Mouse (Mus musculus): ENCODE measurements around the gene Plcd3. TPM values are rescaled to one million over a fixed set of nuclear protein-coding genes. Genes with fewer than 3 reads are reported as not detected.

Plcd3 gene
- total RNA-seq, 4 experiments from 2014 or later, result 17.5 to 20.3 (median 18.0) TPM

DNA sequence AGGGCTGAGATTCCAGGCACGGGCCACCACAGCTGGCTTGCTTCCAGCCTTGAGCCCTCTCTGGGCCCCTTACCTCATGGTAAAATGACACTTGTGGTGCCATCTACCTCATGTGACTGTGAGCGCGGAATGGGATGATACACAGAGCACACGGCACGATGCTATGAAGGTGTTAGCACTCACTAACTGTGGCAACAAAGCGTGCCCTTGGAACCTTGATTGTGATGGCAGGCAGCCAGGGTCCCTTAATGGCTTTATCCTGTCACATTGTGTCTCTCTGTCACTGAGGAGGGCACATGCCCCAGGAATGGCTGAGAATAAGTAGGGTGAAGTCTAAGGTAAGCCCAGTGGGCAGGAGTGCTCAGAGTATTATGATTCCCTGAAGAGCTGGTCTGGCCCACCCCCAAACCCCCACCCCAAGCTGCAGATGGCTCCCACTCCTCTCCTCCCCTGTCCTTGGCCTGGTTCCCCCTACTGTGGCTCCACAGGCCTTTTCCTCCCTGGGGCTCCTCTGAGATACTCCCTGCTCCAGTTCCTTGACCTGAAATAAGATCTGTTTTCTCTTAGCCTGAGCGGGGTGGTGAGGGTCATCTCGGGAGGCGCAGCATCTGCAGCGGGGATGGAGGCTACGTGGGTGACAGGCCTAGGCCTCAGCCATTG, 2.8 kb downstream of the Plcd3 start:
- DNase-seq (ENCODE audit: low spot score in 2 of 2), result no peak

DNA sequence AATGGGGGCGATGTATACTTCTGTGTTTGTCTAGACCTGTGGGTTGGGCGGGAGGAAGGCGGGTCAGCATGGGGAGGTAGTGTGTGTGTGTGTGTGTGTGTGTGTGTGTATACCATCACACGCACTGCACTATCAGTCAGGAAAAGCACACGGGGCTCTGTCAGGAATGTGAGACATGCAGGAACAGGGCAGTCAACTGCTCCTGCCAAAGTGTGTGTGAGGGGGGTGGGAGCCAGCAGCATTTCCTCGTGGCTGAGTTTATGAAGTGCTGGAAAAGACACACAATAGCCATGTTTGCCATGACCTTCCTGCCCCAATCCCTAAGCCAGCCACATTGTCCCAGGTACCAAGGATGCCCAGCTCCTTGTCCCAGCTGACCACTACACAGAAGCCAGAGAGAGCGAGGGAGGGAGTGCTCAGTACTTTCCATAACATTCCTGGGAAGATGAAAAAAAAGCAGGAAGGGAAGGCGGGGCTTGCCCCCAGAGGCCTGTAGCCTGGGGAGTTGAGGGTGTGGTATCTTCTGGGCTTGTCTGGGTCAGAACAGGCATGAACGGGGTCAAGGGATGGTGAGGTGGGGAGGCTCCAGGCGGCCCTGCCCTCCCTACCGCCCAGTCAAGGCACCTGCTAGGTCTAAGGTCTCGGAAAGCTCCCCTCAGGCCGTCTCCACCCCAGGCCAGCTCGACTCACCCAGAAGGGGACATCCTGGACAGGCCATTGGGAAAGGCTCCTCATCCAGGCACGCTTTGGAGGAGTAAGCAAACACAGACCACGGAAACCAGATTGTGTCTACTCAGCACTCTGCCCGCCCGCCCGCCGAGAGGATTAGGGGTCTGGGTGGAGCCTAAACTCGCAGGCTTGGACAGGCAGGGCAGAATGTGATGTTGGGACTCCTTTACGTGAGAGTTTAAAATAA, 4.2 kb downstream of the Plcd3 start:
- no peak for DNase-seq (ENCODE audit: low spot score in 2 of 2)

DNA sequence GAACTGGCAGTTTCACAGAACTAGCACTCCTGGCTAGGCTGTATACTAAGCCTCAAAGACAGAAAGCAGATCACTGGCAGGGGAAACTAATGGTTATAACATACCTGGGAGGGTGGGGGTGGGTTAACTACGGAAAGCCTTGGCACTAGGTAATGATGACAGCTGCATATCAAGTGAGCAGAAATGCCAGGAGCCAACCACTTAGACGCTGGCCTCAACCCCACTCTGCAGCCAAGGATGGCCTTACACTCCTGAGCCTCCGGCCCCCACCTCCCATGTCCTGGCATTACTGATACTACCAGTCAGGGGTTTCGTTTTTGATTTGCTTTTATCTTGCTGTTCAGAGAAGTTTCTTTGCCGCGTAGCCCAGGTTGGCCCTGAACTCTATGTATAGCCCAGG, 5.7 kb downstream of the Plcd3 start:
- DNase-seq (ENCODE audit: low spot score in 2 of 2), result no peak

DNA sequence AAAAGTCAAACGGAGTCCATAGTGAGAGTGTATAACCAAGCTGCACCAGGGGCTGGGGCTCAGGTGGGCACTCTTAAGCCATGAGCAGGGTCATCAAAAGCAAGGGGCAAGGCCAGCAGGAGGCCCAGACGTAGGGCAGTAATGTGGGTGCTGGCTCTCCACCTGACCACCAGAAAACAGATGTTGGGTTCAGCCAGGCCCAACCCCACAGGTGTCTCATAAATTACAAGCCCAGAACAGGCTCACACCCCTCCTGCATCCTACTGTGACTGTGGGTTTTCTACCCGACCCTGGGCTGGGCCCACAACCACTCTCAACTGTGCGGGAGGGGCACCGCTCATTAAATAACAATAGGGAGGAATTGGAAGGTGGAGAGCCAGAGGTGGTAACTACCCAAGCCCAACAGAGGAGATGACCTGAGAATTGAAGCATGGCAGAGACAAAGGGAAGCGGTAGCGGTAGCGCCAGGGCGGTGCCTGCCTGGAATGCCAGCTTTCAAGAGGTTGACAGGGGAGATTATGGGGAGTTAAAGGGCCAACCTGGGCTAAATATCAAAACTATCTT, 6.3 kb downstream of the Plcd3 start:
- no peak for DNase-seq (ENCODE audit: low spot score in 2 of 2)

DNA sequence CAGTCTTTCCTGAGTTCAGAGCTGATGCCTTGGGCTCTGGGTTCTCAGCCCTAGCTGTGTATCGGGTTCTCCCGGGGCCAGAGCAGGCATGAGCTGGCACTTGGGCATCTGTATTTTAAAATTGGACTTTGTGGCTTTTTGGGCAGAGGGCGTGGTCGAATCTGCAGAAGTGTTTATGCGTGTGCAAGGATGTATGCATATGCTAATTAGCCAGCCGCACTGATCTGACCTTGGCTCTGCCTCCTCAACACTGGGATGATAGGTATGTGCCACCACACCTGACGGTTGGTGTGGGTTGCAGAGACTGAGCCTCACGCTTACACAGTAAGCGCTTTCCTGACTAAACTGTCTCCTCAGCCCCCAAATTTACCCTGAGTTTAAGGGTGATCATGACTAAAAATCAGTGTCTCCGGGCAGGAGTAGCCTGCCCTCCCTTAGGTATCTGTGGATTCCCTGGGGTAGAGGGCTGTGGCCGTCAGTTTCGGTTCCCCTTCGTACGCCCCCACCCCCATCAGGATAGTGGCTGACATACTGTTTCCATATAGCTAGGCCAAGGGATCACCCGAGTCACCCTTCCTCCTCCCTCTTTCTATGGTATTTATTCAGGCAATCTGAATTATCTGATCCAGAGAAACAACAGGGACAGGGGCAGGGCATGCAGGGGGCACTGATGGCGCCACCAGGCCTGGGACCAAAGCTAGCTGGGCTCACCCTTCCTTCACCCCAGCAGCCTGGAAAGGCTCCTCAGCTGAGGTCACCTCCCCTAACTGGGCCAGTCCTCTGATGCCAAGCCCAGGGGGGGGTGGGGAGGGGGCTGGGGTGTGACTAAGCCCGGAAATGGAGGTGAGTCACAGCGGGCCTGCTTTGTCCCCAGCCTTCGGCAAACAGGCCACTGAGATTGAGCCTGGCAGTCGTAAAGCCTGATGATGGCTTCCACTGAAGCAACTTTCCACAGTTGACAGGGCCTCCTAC, 7.3 kb downstream of the Plcd3 start:
- no peak for DNase-seq (ENCODE audit: low spot score in 2 of 2)

DNA sequence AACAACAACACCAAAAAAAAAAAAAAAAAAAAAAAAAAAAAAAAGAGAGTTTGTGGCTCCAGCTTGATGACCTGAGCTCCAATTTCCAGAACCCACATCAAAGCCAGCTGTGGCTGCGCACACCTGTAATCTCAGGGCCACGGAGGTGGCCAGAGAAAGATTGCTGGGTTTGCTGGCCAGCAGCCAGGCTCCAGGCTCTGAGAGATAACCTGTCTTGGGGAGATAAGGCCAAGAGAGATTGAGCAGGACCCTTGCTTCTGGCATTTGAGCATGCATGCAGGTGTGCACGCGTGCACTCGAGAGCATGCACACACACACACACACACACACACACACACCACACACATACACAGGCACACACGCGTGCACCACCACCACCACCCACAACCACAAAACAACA, 8.2 kb downstream of the Plcd3 start:
- no peak for DNase-seq (ENCODE audit: low spot score in 2 of 2)

DNA sequence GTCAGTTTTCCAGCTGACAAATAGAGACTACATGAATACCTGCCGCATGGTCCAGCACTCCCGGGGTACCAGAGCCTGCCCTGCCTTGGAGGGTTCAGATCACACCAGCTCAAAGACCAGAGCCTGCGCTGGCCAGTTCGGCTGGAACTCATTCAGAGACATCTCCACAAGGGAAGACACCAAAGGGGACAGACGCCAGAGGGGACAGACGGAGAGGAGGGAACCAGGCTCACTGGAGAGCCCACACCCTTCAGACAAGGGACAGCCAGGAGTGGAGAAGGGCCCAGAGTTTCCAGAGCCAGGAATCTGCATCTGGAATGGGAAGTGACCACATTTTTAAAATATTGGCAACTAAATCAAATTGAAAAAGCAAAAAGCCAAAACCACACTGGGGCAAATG, 19.8 kb downstream of the Plcd3 start:
- no peak for DNase-seq (ENCODE audit: low spot score in 2 of 2)

DNA sequence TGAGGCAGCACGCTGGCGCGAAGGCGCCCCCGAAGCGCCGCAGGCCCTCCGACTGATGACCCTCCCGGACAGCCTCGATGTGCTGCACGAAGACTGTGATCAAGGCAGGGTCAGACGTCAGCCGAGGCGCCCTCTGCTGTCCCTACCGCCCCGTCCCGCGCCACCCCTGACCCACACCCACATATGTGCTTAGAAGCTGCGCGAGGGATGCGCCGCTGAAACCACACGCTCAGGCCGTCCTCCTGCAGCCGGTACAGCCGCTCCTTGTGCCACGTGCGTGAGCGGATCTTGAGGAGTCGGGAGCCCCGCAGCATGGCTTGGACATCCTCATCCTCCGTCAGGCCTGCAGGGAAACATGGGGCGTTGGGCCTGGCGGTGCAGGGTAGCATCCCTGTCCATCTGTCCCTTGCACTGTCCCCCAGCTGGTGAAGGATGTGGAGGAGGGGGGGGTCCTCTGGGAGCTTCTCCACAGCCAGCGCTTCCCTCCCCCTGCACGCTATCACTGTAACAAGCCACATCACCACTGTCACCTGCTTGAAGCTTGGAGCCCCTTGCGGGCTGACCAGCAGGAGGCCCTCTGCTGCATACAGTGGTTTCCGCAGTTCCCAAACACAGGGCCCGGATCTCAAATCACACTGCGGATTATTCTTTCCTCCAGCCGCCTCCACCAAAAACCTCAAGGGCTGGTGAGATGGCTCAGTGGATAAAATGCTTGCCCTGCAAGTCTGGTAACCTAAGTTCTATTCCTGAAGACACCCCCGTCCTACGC, 21.0 kb downstream of the Plcd3 start:
- DNase-seq (ENCODE audit: low spot score in 2 of 2), result no peak

DNA sequence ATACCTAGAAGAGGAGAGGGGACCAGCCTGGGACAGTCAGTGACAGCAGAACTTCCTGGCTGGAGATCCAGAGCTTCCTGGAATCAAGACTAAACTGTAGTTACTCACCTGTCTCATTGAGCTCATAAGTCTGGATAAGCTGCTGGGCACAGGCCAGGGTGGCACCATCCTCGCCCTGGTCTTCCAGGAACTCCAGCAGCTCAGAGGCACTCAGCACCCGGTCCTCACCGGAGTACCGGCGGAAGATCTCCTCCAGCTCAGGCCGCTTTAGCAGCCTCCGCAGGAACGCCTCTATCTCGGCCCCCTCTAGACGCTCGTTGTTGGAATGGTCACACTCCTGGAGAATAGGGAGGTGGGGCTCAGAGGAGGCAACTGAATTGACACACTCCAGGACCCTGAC, 23.3 kb downstream of the Plcd3 start:
- DNase-seq (ENCODE audit: low spot score in 2 of 2), result no peak

DNA sequence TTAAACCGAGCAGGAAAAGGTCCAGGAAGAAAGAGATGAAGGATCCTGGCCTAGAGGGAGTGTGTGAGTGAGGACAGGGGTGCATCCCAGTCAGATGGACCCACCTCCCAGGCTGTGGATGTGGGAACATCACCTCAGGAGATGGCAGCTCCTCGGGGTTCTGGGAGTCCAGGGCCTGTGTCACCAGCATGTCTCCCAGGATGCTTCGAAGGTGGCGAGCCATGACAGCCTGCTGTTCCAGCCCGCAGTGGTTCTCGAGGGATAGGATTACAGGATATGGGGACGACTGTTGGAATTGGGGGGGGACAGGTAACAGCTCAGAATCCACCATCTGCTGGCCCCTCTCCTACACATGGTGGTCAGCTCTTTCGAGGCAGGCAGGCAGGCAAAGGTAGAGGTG, 24.9 kb downstream of the Plcd3 start:
- no peak for DNase-seq (ENCODE audit: low spot score in 2 of 2)

DNA sequence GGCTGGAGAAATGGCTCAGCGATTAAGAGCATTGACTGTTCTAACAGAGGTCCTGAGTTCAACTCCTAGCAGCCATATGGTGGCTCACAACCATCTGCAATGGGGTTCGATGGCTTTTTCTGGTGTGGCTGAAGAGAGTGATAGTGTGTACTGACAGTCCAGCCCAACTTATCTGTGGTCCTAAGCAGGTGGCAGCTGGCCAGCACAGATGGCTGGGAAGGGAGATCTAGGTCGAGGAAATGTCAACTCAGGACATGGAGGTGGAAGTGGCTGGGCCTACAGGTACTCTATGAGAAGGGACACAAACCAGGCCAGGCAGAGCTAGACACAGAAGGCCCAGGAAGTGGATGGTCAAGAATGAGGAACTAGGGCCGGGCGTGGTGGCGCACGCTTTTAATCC, 25.4 kb downstream of the Plcd3 start:
- no peak for DNase-seq (ENCODE audit: low spot score in 2 of 2)

DNA sequence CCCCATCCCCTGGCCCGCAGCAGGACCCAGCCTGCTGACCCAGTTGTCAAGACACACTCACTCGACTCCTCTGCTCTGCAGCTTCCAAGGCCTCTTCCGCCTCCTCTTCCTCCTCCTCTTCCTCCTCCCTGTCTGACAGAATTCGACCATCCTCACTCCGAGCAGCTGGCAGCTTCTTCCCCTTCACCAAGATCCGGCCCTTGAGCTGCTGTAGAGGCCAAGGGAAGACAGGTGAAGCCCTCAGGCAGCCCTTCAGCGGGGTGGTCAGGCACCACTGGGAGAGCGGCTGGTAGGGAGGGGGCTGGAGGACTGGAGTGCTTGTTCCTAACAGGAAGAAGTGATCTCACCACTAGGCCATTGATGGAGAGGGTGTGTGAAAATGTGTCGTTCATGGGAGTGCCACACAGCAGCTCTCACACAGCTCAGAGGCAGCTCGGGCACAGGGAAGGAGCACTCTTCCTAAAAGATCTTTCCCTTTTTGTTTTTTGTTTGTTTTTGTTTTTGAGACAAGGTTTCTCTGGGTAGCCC, 26.6 kb downstream of the Plcd3 start:
- no peak for DNase-seq (ENCODE audit: low spot score in 2 of 2)

DNA sequence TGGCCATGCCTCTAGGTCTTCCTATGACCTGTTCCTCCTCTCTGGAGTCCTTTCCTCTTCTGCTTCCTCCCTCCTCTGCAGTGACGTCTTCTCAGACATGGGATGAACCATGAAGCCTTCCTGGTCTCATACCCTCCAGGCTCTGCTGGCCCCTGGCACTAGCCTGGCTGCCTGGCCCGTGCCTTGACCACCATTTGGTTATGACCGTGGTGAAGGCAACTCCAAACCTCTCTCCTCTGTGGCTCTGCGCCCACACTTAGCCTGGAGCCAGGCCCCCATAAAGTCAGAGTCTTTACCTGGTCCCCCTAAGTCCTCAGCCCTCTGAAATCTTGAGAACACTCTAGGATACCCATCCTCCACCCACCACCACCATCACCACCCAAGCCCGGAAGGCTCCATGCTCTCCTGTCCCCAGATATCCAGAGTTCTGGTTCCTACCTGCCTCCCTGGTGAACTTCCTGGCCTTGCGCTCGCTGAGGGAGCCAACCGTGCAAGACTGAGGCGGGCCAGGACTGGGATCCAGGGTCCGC, 27.3 kb downstream of the Plcd3 start:
- DNase-seq (ENCODE audit: low spot score in 2 of 2), result no peak

DNA sequence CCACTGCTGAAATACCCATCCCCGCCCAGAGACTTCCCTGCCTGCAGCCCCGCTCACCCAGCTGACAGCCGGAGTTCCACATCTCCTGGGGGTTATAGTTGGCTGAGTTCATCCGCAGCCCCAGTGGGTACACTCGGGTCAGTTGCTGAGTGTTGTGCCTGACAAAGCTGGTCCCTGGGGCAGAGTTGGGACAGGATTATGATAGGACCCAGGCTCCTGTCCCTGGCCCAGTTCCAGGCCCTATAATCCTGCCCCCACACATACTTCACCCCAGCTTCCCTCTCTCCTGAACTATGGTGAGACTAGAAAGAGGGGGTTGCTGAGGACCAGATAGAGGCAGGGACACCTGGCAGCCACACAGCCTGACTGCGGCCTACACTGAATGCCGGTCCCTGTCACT, 27.8 kb downstream of the Plcd3 start:
- no peak for DNase-seq (ENCODE audit: low spot score in 2 of 2)

DNA sequence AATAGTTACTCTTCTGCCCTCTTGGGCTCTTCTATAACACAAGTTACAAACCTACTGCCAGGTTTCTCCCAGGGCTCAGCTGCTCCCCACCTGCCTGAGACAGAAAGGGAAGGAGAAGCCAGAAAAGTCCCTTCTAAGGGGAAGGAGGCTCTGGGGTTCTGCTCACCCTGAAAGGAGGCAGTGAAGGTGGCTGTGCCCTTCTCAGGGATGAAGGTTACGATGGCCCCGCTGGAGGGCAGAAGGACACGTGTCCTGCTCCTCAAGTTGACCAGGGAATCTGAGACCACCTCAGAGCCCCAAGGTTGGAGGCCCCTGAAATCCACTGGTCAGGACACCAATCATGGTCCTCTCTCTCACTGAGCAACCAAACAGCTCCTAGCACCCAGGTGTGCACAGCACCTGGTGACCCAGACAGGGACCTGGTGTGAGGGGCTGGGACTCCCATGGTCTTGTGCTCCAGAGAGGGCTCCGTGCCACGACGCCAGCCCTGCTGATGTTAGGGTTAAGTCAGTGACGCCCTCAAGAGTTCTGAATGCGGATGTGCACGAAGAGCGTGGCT, 31.1 kb downstream of the Plcd3 start:
- DNase-seq (ENCODE audit: low spot score in 2 of 2), result peak in 1 of 2 experiments; percentile 12

DNA sequence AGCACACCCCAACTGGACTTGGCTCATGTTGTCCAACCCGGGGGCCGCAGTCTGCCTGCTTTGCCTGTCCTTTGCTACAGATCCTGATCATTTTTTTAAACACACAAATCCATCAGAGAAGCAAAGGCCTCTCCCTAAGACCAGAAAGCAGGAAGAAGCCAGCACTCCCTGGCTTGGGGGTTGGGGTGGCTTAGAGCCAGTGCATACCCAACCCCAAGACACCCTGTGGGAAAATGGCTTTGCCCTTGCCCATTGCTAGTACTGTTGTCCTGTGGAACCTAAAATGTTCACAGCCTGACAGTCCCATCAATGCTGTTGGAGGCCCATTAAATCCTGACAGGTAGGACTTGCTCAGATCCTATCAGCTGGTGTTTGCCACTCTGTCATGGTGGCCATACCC, 31.7 kb downstream of the Plcd3 start:
- peak in 1 of 2 experiments; percentile 4 for DNase-seq (ENCODE audit: low spot score in 2 of 2)

DNA sequence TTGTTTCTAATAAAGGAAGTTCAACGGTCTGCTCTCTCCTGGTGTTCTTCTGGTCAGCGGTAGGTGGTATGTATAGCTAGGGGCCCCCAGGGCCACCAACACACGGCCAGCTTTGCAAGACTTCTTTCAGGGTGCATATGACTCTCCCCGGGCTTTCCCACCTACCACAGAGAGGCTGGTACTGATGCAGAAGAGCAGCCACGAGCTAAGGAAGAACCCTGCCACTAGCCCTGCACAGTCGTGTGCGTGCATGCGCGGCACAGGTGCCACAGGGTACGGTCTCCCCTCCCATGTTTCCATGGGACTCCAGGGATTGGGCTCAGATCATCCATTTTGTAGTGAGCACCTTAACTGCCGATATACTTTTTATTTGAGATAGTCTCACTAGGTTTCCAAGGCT, 32.6 kb downstream of the Plcd3 start:
- peak in 1 of 2 experiments; percentile 4 for DNase-seq (ENCODE audit: low spot score in 2 of 2)

DNA sequence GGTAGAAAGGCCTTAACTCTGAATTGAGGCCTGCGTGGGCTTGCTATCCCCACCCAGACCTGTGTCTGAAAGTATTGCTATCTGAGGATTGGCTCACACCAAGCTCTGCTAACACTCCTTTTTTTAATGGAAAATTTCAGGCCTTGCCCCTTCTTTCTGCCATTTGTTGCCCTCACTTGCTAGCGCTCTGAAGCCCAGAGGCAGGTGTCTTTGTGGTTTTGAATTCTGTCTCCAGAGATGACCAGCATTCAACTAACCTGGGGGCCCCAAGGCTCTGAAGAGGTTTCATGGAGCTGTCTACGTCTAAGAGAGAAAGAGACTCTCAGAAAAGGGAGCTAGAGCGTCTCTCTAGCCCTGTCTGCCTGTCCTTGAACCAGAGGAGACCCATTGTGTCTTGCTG, 33.2 kb downstream of the Plcd3 start:
- DNase-seq (ENCODE audit: low spot score in 2 of 2), result no peak

DNA sequence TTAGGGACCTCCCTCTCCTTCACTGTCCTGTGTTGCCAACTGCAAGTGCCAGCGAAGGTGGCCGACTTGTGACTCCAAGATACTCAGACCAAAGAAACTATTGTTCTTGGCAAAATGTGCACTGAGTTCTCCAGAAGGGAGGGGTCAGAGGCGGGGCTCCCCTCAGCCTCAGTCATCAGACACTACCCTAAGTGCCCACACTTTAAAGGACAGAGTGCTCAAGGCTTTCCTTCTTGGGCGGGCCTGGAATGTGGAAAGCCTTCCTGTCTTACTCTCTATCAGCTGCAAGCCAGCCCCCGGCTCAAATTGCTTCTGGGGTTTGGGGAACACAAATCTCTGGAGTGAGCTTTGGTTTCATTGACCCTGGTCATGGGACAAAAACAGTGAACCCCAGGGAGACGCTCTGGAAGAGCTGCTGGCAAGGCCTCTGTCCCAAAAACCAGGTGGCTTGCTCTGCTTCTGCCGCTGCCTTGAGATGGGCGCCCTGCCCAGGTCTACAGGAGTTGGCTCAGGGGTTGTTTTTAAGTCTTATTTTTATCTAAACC, 33.9 kb downstream of the Plcd3 start:
- DNase-seq (ENCODE audit: low spot score in 2 of 2), result no peak

DNA sequence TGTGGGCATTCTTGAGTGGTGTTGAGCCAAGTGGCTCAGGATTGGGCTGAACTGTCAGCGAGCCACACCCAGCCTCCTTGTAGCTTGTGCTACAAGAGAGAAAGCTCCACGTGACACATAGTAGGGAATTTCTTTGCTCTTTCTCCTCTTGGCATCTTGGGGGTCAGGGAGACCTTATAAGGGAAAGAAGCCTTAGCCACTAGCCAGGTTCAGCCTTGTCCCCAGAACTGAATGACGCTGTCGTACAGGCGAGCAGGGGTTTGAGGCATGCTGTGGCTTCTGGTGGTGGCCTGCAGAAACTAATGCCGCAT, 34.5 kb downstream of the Plcd3 start:
- DNase-seq (ENCODE audit: low spot score in 2 of 2), result no peak
